In the genomic region with DNA sequence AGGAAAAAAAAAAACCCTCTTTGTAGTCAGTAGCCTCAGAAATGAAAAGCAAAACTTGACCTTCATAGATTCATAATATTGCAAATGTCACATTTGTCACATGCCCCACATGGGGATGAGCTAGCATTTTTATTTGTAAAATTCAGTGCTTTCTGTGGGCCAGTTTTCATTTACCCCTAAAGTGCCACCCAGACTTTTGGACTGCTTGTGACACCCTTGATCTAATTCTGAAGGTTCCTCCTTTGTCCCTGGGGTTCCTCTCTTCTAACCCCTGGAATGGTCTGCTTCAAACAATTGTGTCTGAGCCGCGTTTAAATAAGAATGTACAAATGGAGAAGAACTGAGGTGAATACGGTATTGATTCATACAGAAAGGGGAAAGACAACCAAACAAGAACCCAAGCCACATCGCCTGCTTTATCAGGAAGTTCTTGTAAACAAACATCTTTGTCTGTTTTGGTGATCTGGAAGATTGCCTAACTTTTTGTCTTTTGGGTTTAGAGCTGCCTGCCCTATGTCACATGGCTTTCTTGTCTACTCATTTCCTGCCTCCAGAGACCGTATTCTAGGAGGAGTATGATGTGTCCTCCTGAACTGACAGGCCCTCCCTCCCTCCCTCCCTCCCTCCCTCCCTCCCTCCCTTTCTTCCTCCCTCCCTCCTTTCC, we compare ENCODE assay signal across 11 mouse cellular contexts.
A peak's percentile ranks its signal among the peaks of the same experiment; 100 is the strongest.
DNase-seq lines count a peak whose midpoint lies in the region; ATAC-seq and TF ChIP-seq lines count a peak whose summit lies in the region.
"Had no signal": no experiment of that assay in that cellular context is flagged by ENCODE, and none has a peak within 500 bp of the region (broad histone marks: within the 10 kb centered on the region; RNA-seq: fewer than 3 reads in every experiment).

No protein-coding gene starts in this region.

- peak in 1 of 2 experiments; percentile 13 for DNase-seq in heart, adult 2 months
- DNase-seq in heart, postnatal 4 days: no peak
- DNase-seq in lung, postnatal 4 days: no peak
- DNase-seq in brain, adult 2 months (ENCODE audit: low read depth, low spot score): peak; percentile 48
- DNase-seq in cerebellum, adult 18-20 months: no peak
- DNase-seq in testis, postnatal 10 days (ENCODE audit: low spot score): no peak
- DNase-seq: thymus, postnatal 14 days had no signal

- H3K79me2 ChIP-seq in heart, adult 2 months (replicated peaks; ENCODE audit: control insufficient read depth, insufficient read depth, low read length): no peaks in the 10 kb centered on the region

- H3K4me2 ChIP-seq in lung, embryonic 16.5 days (ENCODE audit: low read depth, low read length): no peak overlapping the region
- H3K4me2 ChIP-seq: limb, embryonic 15.5 days had no signal

- H3K27me3 ChIP-seq in heart, adult 2 months (ENCODE audit: control insufficient read depth, insufficient read depth, low read length): no peaks in the 10 kb centered on the region
- no peaks in the 10 kb centered on the region for H3K27me3 ChIP-seq in lung, embryonic 16.5 days (ENCODE audit: control insufficient read depth, insufficient read depth, low read depth, low read length)
- H3K27me3 ChIP-seq: limb, embryonic 15.5 days had no signal

- no peak for TF ChIP-seq EP300 in heart, adult 2 months (IDR thresholded peaks at IDR 0.05; ENCODE audit: insufficient read depth, low read depth, low read length)

- no peaks in the 10 kb centered on the region for H3K36me3 ChIP-seq in heart, adult 2 months (ENCODE audit: control insufficient read depth, insufficient read depth, low read length)
- H3K36me3 ChIP-seq in lung, embryonic 16.5 days (ENCODE audit: control insufficient read depth, insufficient read depth, low read length): no peaks in the 10 kb centered on the region
- H3K36me3 ChIP-seq: limb, embryonic 15.5 days had no signal

- ATAC-seq in lung, embryonic 16.5 days (ENCODE audit: low read depth): peak; percentile 75
- ATAC-seq in monocyte, adult 5-6 weeks (replicated peaks; ENCODE audit: insufficient number of reproducible peaks, low FRiP score, low TSS enrichment, poor library complexity, severe bottlenecking): peak; percentile 77

- H3K27ac ChIP-seq in heart, adult 2 months: peak overlapping the region; percentile 23; the same call in 1 of the 2 replicates
- H3K27ac ChIP-seq in lung, embryonic 16.5 days (ENCODE audit: low read length): peak overlapping the region; percentile 78
- H3K27ac ChIP-seq: limb, embryonic 15.5 days had no signal

- no peak for TF ChIP-seq POLR2A in heart, adult 2 months (IDR thresholded peaks at IDR 0.05; ENCODE audit: insufficient read depth, low read depth, low read length)

- TF ChIP-seq CTCF in heart, adult 2 months (IDR thresholded peaks at IDR 0.05): no peak

- intact Hi-C loops in heart, adult 2 months (cut with DNase I): no loop called here

- no peaks in the 10 kb centered on the region for H3K9me3 ChIP-seq in lung, embryonic 16.5 days (ENCODE audit: control insufficient read depth, low read length)
- H3K9me3 ChIP-seq: limb, embryonic 15.5 days had no signal

- no peak overlapping the region for H3K4me3 ChIP-seq in heart, adult 2 months
- H3K4me3 ChIP-seq in lung, embryonic 16.5 days (ENCODE audit: low read length): no peak overlapping the region
- H3K4me3 ChIP-seq: erythroblast, embryonic 14.5 days; limb, embryonic 15.5 days had no signal

- peaks cover 3% of the 10 kb centered on the region for H3K4me1 ChIP-seq in heart, adult 2 months (ENCODE audit: control insufficient read depth, insufficient read depth, low read length)
- H3K4me1 ChIP-seq in lung, embryonic 16.5 days (replicated peaks; ENCODE audit: control insufficient read depth, insufficient read depth, low read length): peaks cover 9% of the 10 kb centered on the region; the same call in 1 of the 2 replicates
- H3K4me1 ChIP-seq: limb, embryonic 15.5 days had no signal

- H3K9ac ChIP-seq in heart, adult 2 months (ENCODE audit: low read depth, low read length): no peak overlapping the region
- H3K9ac ChIP-seq in lung, embryonic 16.5 days (ENCODE audit: low read length): no peak overlapping the region
- H3K9ac ChIP-seq: limb, embryonic 15.5 days had no signal

- 36% methylated on average over 5 of the region's 5 CpGs for WGBS in heart, adult 2 months
- WGBS in lung, embryonic 16.5 days: 29% methylated on average over 5 of the region's 5 CpGs
